Comparison of ENCODE assay signal across 8 mouse cellular contexts in the genomic region with DNA sequence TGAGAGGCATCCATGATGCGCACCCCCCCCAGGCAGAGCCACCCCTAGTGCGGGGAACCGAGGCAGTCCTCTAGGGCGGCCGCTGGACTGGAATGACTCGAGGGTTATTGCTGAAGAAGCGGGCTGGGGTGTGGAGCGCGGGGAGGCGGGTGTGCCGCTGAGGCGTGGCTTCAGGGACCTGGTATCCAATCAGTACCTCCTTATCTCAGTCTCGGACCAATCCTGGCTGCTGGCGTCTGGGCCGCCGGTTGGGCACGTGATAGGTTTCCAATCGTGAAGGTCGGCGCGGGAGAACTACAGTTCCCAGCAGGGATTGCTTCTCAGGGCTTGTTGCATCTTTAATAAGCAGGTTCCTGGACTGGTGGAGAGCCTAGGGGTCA. TPM values are rescaled to one million over a fixed set of nuclear protein-coding genes. Genes with fewer than 3 reads are reported as not detected.
DNase-seq lines count a peak whose midpoint lies in the region; ATAC-seq lines count a peak whose summit lies in the region.

No protein-coding gene starts in this region.

- peaks cover 13% of the 10 kb centered on the region for H3K4me1 ChIP-seq in hindbrain, embryonic 16.5 days (ENCODE audit: control insufficient read depth, insufficient read depth, low read depth, low read length)

- peak; percentile 90 for DNase-seq in WW6 (ENCODE audit: low read depth, low spot score)
- DNase-seq in cerebellum, postnatal 4 days (ENCODE audit: low spot score in 2 of 2) = peak; percentile 83 to 91
- peak; percentile 97 for DNase-seq in gastrocnemius, adult 18-20 months (ENCODE audit: low spot score)
- peak; percentile 93 to 96 for DNase-seq in left cerebral cortex, adult 18-20 months (ENCODE audit: low spot score in 2 of 2)
- DNase-seq in right cerebral cortex, adult 18-20 months = peak; percentile 98
- DNase-seq in urinary bladder, postnatal 10 days (ENCODE audit: low spot score) = peak; percentile 79

- no peaks in the 10 kb centered on the region for H3K9me3 ChIP-seq in hindbrain, embryonic 16.5 days (ENCODE audit: control insufficient read depth, low read length)

- peak overlapping the region; percentile 72 for H3K4me3 ChIP-seq in hindbrain, embryonic 16.5 days (ENCODE audit: low read length)
- peak overlapping the region; percentile 73 for H3K4me3 ChIP-seq in macrophage (ENCODE audit: inconsistent target)

- peak overlapping the region; percentile 85 for H3K9ac ChIP-seq in hindbrain, embryonic 16.5 days (ENCODE audit: low read depth, low read length)

- H3K36me3 ChIP-seq in hindbrain, embryonic 16.5 days (ENCODE audit: control insufficient read depth, insufficient read depth, low read length) = peaks cover 2% of the 10 kb centered on the region; the same call in 1 of the 2 replicates
- H3K36me3 ChIP-seq in macrophage (ENCODE audit: inconsistent target) = no peaks in the 10 kb centered on the region

- H3K27me3 ChIP-seq in hindbrain, embryonic 16.5 days (replicated peaks; ENCODE audit: control insufficient read depth, insufficient read depth, low read length) = no peaks in the 10 kb centered on the region

- peak overlapping the region; percentile 68 for H3K4me2 ChIP-seq in hindbrain, embryonic 16.5 days (ENCODE audit: low read length)

- H3K27ac ChIP-seq in hindbrain, embryonic 16.5 days (ENCODE audit: low read depth, low read length) = peak overlapping the region; percentile 92
- peak overlapping the region; percentile 66 for H3K27ac ChIP-seq in macrophage

- WGBS in hindbrain, embryonic 16.5 days = 0% methylated on average over 21 of the region's 21 CpGs
- WGBS in macrophage (ENCODE audit: missing documents) = 0% methylated on average over 18 of the region's 21 CpGs

- ATAC-seq in hindbrain, embryonic 16.5 days = peak; percentile 98

- H3K79me2 ChIP-seq in macrophage (ENCODE audit: inconsistent target) = peaks cover 49% of the 10 kb centered on the region

RNA-seq across cellular contexts. Expression of a gene that starts 0.4 kb away (rescaled TPM):
- total RNA-seq in gastrocnemius, adult 18-20 months (2021) = 100 to 1,000 TPM; 272 to 274 TPM
- polyA plus RNA-seq in hindbrain, embryonic 16.5 days (2015; fragmentation: Nextera tagmentation; extraction: Ambion mirVana) = 162 and 165 TPM in 2 replicates
- total RNA-seq in left cerebral cortex, adult 18-20 months (2021) = 100 to 1,000 TPM; 144 to 145 TPM
- 100 to 1,000 TPM in 22 of 26 experiments, 10 to 100 TPM in 4; 63.6 to 196 (median 147) TPM for total RNA-seq in macrophage (2018; cell fraction: chromatin; rRNA removed)
- 10 to 100 TPM; 60.9 to 98.5 (median 76.0) TPM for total RNA-seq in macrophage (2018; cell fraction: cytosol; rRNA removed)
- total RNA-seq in macrophage (2018; cell fraction: nucleus; rRNA removed) = 100 to 1,000 TPM in 11 of 26 experiments, 10 to 100 TPM in 15; 42.3 to 146 (median 90.1) TPM
- 63.7 to 112 TPM (median 107 TPM) in 3 replicates for polyA plus RNA-seq in macrophage (2018)

RNA-seq across cellular contexts. Expression of a gene that starts 4.8 kb away (rescaled TPM):
- 10 to 100 TPM; 38.3 to 41.7 TPM for total RNA-seq in gastrocnemius, adult 18-20 months (2021)
- 40.8 and 43.5 TPM in 2 replicates for polyA plus RNA-seq in hindbrain, embryonic 16.5 days (2015; fragmentation: Nextera tagmentation; extraction: Ambion mirVana)
- total RNA-seq in left cerebral cortex, adult 18-20 months (2021) = 10 to 100 TPM; 30.9 to 34.0 TPM
- 1 to 10 TPM in 21 of 26 experiments, under 1 TPM in 4, not detected in 1; 0.61 to 5.6 (median 3.2) TPM for total RNA-seq in macrophage (2018; cell fraction: chromatin; rRNA removed)
- 10 to 100 TPM; 10.2 to 19.8 (median 15.1) TPM for total RNA-seq in macrophage (2018; cell fraction: cytosol; rRNA removed)
- total RNA-seq in macrophage (2018; cell fraction: nucleus; rRNA removed) = 1 to 10 TPM in 23 of 26 experiments, under 1 TPM in 3; 0.75 to 7.9 (median 4.1) TPM
- polyA plus RNA-seq in macrophage (2018) = 11.0 to 21.7 TPM (median 19.0 TPM) in 3 replicates

Comparison
In these comparisons a context has a peak if more than half of its experiments do, and no peak if none do; other contexts are left out.
1. Peak in every context shown above with its lines: DNase-seq, ATAC-seq, H3K4me3 ChIP-seq and H3K27ac ChIP-seq.